Mouse (Mus musculus) testis, adult 2 months (tissue): ENCODE data around the gene Sec61b. TPM values are rescaled to one million over a fixed set of nuclear protein-coding genes. Genes with fewer than 3 reads are reported as not detected.

ENCODE experiments used
- H3K27ac ChIP-seq: fragments of 200-500 bp; 2 replicates; pipeline ENCODE4 v1.5.1; 2012; ENCODE audit warnings: low read depth, low read length; ENCODE audit not compliant: control insufficient read depth, insufficient read depth
- H3K27me3 ChIP-seq: fragments of 200-500 bp; 2 replicates; pipeline ENCODE4 v1.6.1; 2012; ENCODE audit warnings: mild to moderate bottlenecking, low read length, moderate library complexity; ENCODE audit not compliant: control insufficient read depth, insufficient read depth
- H3K36me3 ChIP-seq: fragments of 200-500 bp; 2 replicates; pipeline ENCODE4 v1.6.1; 2012; ENCODE audit warnings: mild to moderate bottlenecking, low read length; ENCODE audit not compliant: control insufficient read depth, insufficient read depth
- H3K4me1 ChIP-seq: fragments of 200-500 bp; 2 replicates; pipeline ENCODE4 v1.6.1; 2012; ENCODE audit warnings: low read length; ENCODE audit not compliant: control insufficient read depth, insufficient read depth
- H3K4me3 ChIP-seq: fragments of 200-500 bp; 2 replicates; pipeline ENCODE4 v1.5.1; 2012; ENCODE audit warnings: low read depth, mild to moderate bottlenecking, low read length, moderate library complexity, mixed read lengths; ENCODE audit not compliant: control insufficient read depth
- CTCF ChIP-seq: fragments of 200-500 bp; IDR thresholded peaks from 2 replicates; pipeline ENCODE4 v1.5.1; 2012; ENCODE audit warnings: low read depth, mild to moderate bottlenecking, inconsistent platforms, low read length, moderate library complexity; ENCODE audit not compliant: control insufficient read depth, insufficient read depth, insufficient replicate concordance
- POLR2A ChIP-seq: fragments of 200-500 bp; IDR thresholded peaks from 2 replicates; pipeline ENCODE4 v1.6.1; 2012; ENCODE audit warnings: low read depth, mild to moderate bottlenecking, inconsistent platforms, low read length, moderate library complexity; ENCODE audit not compliant: control insufficient read depth
- polyA plus RNA-seq: library from polyadenylated mRNA; depleted of rRNA; stranded (reverse); fragments of >200 nt; gene quantifications from 2 replicates; pipeline ENCODE4 v1.2.3, GENCODE M21; 2012

Gene Sec61b
- polyA plus RNA-seq, 1 experiment, result 43.6 TPM

- H3K27me3 ChIP-seq, result no peaks in the 10 kb centered on the region
- TF ChIP-seq POLR2A, result no peak
- no peaks in the 10 kb centered on the region for H3K36me3 ChIP-seq
- H3K4me1 ChIP-seq, result no peaks in the 10 kb centered on the region
- H3K4me3 ChIP-seq, result no peak overlapping the region
- no peak overlapping the region for H3K27ac ChIP-seq
These were observed 18.0 kb downstream of the Sec61b start for GRCm38 (mm10) chr4:47492311-47493086.

GRCm38 (mm10) chr4:47493456-47493855, 19.0 kb downstream of the Sec61b start:
- TF ChIP-seq POLR2A, result no peak
- no peak for TF ChIP-seq CTCF
- Histone ChIP-seq H3K4me3 (no peak overlapping the region), H3K4me1 (no peaks in the 10 kb centered on the region), H3K27me3 (no peaks in the 10 kb centered on the region), H3K27ac (no peak overlapping the region), H3K36me3 (no peaks in the 10 kb centered on the region)

DNA sequence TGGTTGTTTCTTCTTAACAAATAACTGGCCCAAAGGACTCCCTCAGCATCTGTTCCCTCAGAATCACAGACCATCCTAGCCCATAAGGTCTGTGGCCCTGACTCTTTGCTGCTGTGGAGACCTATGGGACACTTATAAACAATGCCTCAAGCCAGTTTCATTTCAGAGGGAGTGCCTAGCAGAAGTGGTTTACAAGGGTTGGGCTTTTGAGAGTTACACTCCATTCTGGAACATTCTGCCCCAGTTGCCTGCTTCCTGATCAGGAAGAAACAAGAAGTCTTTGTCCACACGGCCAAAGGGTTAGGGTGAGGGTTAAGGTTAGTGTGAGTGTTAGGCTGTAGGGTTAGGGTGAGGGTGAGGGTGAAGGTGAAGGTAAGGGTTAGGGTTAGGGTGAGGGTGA, 19.7 kb downstream of the Sec61b start:
- no peak overlapping the region for H3K4me3 ChIP-seq
- H3K27ac ChIP-seq, result no peak overlapping the region
- TF ChIP-seq POLR2A (no peak), CTCF (no peak)
- H3K27me3 ChIP-seq, result no peaks in the 10 kb centered on the region
- no peaks in the 10 kb centered on the region for H3K36me3 ChIP-seq
- H3K4me1 ChIP-seq, result no peaks in the 10 kb centered on the region

DNA sequence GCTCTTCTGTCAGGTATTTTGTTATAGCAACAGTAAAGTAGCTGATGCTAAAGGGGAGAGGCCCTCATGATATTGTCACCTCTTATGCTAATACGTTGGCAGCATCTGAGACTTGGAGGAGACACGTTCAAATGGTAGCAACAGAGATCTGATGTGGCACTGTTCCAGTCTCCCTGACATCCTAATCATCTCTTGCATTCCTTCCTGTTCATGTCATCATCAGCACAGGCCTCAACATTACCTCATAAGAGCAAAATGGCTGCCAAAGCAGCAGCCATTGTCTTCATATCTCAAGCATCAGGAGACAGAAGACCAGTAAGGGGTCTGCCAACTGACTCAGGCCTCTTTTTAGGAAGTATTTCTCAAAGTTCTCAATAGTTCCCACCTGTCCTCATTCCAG, 20.2 kb downstream of the Sec61b start:
- Histone ChIP-seq H3K4me1 (no peaks in the 10 kb centered on the region), H3K27me3 (no peaks in the 10 kb centered on the region), H3K27ac (no peak overlapping the region), H3K4me3 (no peak overlapping the region), H3K36me3 (no peaks in the 10 kb centered on the region)
- TF ChIP-seq CTCF (no peak), POLR2A (no peak)

- H3K27me3 ChIP-seq, result no peaks in the 10 kb centered on the region
- no peak overlapping the region for H3K4me3 ChIP-seq
- TF ChIP-seq POLR2A (no peak), CTCF (no peak)
- no peaks in the 10 kb centered on the region for H3K36me3 ChIP-seq
- peaks cover 2% of the 10 kb centered on the region; the same call in 1 of the 2 replicates for H3K4me1 ChIP-seq
- H3K27ac ChIP-seq, result no peak overlapping the region
These were observed 23.4 kb downstream of the Sec61b start for GRCm38 (mm10) chr4:47497811-47498385.

- TF ChIP-seq CTCF, result no peak
- TF ChIP-seq POLR2A, result no peak
- H3K36me3 ChIP-seq, result no peaks in the 10 kb centered on the region
- no peak overlapping the region for H3K4me3 ChIP-seq
- no peak overlapping the region for H3K27ac ChIP-seq
- peaks cover 2% of the 10 kb centered on the region; the same call in 1 of the 2 replicates for H3K4me1 ChIP-seq
- H3K27me3 ChIP-seq, result no peaks in the 10 kb centered on the region
These were observed 24.7 kb downstream of the Sec61b start for GRCm38 (mm10) chr4:47499121-47499545.

GRCm38 (mm10) chr4:47502546-47502971, 28.1 kb downstream of the Sec61b start:
- no peak overlapping the region for H3K27ac ChIP-seq
- H3K4me1 ChIP-seq, result peaks cover 2% of the 10 kb centered on the region; the same call in 1 of the 2 replicates
- TF ChIP-seq CTCF (peak; percentile 83), POLR2A (no peak)
- no peak overlapping the region for H3K4me3 ChIP-seq
- no peaks in the 10 kb centered on the region for H3K36me3 ChIP-seq
- no peaks in the 10 kb centered on the region for H3K27me3 ChIP-seq
